Mouse (Mus musculus) ovary, adult 18-20 months (tissue): ENCODE measurements around the gene Pga5.

Experiments used
- DNase-seq: peaks from one replicate; pipeline ENCODE4 v3.0.0; 2022; ENCODE audit warnings: low spot score, mixed read lengths

Gene Pga5

DNA sequence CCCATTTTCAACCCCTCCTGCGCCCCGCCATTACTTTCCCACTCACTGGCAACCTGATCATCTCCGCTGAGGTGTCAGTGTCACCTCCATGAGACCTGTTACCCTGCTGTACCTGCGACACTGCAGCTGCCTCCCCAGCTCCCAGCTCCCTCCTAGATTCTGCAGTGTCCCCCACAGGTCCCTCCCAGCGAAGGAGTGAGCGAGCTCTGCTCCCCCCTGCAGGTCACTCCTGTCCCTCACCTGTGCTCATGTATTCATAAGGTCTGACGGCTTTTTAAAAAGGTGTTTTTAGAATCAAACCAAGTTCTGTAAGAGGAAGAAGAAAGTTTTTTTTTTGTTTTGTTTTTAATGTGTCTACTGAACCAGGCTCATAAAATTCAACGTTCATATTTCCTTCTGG lies 24.3 kb upstream of the Pga5 start:
- DNase-seq, result no peak

DNA sequence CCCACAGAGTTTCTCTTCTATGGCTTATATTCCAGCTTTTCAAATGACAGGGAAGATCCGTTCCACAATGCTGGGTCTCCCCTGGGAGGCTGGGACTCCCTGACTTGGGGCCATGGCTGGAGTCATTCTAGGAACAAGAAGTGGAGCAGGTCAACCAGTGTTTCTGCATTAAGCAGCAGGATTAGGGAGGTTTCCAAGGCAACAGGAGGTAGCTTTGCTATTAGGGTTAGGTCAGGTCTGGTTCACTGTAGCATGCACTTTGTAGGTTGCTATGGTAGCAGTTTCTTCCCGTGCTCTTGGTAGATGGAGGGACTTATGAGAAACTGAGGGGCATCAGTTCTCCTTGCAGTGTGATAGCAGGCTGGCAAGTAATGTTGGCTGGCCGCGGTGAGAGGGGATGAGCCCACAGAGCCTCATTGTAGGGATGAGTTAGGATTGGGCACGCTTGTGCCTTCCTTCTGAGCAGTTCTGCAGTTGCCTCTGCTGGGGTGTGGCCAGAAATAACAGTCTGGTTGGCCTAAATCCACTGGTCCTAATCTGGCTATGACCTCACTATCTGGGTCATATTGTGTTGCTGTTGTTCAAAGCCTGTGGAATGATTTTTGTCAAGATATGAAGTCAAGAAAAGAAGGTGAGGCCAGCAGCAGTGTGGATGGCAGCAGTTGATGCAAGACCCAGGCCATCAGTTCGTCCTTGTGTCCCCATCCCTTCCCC lies 23.3 kb upstream of the Pga5 start:
- no peak for DNase-seq

DNA sequence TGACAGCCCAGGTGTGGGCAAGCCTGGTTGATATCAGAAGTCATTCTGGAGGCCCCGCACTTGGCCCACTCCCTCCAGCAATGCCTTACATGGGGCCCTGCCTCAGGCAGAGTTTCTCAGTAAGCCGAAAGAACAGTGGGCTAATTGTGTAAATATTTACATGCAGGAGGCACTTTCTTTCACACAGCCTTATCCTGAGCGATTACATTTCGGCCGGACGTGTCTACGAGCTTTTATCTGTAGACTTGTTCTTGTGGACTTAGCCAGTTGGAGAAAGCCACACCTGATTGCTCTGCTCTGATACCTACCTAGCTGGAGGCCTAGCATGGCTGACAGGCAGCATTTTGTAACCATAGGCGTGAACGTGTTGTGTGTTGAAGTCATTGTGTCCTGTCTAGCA lies 22.0 kb upstream of the Pga5 start:
- no peak for DNase-seq

DNA sequence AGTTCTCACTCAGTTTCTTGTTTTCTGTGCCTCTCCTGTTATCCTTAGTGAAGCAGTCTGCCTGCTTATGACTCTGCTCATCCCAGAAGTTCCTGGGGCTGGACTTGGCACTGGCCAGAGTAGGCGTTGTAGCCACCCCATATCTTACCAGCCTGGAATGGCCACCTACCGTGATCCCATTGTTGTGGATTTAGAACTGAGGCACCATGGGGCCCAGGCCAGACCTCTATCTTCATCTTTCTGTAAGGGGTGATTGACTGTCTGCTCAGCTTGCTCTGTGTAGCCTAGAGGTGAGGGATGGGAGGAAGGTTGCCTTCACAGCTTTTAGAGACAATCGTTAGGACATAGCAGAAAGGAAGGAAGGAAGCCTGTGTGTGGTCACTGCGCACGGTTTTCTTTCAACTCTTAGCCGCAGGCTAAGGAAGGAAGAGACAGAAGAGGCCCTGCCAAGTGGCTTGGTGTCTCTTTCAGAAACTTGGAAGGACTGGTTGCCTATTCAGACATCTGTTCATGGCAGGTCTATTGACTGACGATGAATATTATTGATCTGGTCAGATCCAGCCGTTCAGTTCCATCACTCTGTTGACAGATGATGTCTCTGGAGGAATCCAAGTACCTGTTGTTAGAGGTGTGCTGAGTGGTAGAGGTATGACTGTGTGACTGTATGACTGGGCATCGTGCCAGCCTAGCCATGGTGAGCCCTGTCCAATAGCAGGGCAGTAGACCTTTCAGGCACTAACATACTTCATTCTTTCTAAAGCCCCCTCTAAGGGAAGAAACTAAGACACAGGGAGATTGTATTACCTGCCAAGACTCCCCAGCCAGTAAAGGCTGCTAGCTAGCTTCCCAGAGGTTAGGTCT lies 20.5 kb upstream of the Pga5 start:
- no peak for DNase-seq

DNA sequence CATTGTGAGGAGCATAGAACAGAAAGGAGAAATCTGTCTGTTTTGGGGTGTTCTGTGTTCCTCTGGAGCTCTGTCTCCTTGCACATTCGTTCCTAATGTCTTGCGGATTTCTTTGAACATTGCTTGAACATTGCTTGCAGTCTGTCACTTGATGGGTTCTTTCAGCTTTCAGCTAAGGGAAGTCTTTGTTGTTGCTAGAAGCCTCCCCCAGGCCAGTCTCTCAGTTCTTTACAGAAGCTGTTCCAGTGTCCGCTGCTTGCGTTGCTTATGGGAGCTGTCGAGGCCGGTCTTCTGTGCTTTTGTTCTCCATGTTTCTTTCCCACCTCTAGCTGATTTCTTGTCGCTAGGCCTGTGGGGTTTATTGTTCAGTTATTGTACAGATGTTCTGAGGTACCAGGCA lies 17.9 kb upstream of the Pga5 start:
- no peak for DNase-seq

DNA sequence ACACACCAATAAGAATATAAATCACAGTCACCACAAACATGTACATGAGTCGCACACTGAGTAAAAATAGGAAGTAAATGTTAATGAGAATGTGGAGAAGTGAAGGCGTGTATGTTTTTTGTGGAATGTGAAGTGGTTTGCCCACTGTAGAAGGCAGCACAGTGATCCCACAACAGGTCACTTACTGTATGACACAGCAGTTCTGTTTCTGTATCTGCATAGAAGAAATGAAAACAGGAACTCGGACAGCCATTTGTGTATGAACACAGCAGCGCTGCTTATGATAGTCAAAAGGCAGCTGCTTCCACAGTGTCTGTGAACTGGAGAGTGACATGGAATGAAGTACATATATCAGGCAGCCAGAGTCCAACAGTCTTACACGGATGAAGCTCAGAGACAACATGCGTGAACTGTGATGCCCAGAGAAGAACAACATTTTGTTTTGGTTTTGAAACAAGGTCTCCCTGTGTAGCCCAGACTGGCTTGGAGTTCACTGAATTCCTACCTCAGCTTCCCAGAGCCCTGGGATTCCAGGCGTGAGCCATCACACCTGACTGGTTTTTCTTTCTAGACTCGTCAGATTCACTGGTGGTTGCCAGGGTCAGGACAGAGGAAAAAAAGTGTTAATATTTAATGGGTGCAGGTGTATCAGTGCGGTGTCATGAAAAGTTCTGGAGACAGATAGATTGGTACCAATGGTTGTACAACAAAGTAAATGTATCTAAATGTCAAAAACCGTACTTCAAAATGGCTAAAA lies 16.2 kb upstream of the Pga5 start:
- DNase-seq, result no peak

DNA sequence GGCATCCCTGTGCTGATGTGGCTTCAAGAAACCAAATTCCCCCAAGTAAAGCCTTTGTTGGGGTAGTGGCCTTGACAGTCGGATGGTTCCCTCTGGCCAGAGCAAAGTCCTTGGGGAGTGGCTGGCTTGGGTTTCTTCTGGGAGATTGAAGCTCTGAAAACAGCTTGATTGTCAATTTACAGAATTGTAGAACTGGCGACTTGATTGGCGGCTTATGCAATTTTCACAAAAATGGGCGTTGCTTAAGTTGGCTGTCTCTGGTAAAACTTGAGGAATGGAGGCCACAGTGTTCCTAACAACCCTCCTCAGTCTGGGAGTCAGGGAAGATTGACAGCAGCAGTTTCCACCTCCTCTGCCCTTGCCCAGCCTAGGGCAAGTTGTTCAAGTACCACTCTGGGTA lies 14.5 kb upstream of the Pga5 start:
- no peak for DNase-seq

DNA sequence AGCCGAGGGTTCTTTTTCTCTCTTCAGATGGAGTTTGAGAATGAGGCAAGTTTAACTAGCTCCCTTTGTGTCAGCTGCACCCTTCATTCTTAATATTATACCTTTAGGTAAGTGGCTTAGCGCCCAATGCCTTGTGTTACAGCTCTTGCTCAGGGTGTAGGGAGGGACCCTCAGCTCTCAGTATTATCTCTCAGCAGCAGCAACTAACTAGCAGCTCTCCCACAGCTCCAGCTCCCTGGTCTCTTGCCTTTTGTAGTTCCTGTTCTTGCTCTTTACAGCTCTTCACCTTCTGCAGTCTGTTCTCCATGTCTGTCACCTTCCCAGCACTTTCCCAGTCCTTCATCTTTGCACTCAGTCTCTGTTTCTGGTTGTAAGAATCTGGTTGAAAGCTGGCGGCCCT lies 13.8 kb upstream of the Pga5 start:
- no peak for DNase-seq

DNA sequence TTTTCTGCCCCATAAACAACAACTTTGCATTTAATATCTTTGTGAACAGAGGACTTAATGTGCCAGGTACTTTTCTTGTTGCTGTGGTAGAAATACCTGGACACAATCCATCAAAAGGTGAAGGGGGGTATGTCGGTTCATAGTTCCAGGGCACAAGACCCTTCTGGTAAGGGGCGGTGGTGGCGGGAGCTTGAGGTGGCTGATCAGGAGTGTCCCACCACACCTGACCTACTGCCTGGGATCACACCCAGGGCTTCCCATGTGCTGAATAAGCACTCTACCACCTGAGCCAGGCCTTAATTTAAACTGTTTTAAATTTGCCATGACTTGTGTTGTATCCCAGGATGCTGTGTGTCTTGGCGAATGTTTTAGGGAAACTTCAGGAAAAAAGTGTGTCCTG lies 13.2 kb upstream of the Pga5 start:
- no peak for DNase-seq

DNA sequence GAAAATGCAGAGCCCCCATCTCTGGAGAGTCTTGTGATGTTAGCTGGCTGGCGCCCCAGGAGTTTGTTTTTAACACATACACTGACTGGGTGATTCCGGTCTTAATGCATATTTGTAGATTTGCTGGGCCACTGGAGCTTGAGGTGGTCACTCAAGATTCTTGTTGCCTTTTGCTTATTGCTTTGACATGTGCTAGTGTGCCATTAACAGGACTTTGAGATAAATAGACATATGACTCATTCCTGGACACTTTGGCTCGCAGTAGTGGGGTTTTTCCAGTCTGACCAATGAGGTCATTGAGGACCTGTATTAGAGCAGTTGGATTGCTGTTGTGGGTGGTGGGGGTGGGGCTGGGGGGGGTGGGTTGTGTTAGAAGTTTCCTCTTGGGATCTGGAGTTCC lies 12.5 kb upstream of the Pga5 start:
- DNase-seq, result no peak

DNA sequence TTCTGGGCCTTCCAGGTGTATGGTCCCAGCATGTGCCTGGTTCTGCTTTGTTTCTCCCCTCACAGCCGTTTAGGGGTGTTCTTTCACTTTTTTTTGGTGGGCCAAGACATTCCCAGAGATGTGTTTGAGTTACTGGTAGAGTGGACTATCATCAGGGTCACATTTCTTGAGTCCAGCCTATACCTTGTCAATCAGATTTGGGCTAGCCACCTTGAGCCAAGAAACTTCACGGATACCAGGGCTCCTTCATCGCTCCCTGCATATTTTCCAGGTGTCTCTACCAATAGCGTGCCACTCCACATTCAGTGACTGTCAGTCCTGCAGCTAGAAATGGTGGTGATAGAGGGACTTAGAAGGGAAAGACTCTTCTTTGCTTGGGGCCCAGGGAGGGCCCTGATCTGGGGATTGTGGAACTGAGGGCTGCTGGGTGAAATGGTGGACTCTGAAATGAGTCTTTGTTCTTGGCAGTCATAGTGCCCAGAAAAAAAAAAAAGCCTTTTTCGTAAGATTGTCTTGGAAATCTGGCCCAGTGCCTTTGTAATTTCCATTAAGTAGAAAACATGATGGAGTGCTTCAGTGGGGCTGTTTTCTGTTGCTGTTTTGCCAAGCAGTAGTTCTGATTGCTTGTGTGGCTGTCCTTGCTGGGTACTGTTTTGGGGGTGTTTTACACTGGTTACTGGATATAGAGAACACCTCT lies 11.7 kb upstream of the Pga5 start:
- no peak for DNase-seq

DNA sequence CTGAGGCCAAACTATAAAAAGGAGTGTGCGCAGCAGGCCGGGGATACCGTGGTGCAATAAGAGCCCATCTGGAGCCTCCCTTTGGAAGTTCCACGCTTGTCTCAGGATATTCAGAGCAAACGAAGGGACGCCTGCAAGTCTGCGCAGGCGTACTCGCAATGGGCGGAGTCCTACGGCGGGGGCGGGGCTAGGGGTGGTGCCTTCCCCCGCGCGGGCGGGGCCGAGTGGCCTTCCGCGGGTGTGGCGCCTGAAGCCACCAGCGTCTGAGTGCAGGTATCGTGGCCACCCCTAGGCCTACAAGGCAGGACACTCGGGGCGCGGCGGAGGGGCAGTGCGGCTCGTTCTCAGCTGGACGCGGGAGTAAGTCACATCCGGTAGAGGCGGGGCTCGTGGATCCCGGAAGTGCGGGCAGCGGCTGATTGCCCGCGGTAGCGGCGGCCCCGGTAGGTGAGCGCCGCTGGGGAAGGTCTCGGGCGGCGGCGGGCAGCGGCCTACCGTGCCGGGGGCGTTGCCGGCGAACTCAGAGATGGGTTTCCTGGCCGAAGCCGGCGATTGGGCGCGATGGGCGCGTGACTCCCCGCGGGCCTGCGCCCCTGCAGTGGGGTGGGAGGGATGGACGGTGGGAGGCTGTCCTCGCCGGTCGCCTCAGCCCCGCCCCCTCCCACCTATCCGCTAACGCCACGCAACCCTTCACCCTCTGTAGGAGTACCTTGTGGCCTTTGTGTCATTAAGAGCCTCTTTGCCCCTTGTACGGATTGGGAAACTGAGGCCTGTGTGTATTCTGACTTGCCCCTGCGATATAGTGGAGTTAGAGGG lies 10.9 kb upstream of the Pga5 start, which contains the start of gene Vps37c:
TSS of gene Vps37c (plus strand) at position 199 of the 816 bp plus-strand sequence.
- DNase-seq, result peak; percentile 87

DNA sequence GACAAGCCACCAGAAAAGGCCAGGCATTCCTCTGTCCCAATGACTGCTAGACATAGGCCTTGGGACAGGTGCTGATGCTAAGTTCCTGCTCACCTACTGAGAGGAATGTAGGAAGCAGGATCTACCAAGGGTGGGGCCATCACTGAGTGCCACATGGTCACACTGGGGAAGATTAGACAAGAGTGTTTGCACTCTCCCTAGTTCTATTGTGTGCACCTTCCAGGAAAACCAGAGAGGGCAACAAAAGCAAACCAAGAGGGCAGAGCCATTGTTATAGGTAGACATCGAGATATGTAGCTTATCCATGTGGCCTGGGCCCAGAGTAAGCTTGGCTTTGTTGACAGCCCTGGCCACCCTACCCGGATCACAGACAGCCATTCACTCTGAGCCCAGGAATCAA lies 7.9 kb upstream of the Pga5 start:
- DNase-seq, result no peak

DNA sequence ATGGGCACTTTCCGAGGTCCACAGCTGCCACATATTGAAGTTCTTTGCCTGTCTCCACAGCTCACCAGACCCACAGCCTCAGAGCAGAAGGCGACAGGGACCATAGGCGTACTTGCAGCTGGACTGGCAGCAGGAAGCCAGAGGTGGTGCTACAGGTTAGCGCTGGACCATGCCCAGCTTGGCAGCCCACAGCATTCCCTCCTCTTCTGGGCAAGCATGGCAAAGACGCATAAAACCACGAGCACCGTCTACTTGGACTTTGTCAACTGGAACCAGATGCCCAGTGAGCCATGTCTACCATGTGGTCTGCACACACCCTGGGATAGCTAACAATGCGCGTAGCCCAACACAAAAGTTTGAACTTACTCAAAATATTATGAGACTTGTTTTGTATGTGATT lies 7.2 kb upstream of the Pga5 start:
- DNase-seq, result no peak

DNA sequence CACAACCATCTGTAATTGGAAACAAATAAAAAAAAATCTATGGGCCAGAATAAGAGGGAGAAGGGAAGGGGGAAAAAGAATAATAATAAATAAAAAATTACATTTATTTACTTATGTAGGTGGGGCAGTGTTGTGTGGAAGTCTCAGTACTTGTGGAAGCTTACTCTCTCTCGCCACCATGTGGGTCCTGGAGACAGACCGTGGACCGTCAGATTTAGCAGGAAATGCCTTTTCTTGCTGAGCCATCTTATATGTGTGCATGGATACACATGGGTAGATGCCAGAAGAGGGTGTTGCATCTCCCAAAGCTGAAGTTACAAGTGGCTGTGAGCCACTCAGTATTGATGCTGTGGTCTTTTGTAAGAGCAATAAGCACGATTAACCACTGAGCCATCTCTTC lies 3.7 kb upstream of the Pga5 start:
- DNase-seq, result no peak

DNA sequence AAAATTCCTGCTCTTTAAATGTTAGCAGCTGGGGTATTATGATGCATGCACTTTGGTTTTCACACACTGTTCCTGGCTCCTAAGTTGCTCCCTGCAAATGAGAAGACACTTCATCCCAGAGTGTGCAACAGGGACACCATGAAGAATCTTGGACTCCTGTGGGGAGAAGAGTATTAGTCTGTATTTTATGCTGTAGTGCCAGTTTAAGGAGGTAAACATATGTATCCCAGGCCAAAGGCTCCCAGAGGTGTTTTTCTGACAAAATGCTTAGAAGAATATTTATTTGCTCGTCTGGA lies 849 bp upstream of the Pga5 start:
- no peak for DNase-seq

DNA sequence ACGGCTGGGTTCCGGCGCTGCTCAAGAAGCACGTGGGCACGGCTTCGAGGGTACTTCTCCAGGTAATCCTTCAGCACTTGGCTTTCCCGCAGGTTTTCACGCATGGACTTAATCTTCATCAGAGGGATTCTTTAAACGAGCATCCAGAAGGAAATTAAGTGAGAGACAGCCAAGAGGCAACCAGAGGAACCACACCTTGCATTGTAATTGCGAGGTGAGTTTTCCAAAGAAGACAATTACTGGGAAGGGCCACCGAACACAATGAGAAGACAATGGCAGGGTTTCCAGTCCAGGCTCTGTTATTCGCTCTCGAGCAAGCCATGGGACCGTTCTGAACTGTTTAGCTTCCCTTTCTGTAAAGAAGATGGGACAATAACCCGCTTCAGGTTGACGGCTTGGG lies 1.2 kb downstream of the Pga5 start:
- no peak for DNase-seq

DNA sequence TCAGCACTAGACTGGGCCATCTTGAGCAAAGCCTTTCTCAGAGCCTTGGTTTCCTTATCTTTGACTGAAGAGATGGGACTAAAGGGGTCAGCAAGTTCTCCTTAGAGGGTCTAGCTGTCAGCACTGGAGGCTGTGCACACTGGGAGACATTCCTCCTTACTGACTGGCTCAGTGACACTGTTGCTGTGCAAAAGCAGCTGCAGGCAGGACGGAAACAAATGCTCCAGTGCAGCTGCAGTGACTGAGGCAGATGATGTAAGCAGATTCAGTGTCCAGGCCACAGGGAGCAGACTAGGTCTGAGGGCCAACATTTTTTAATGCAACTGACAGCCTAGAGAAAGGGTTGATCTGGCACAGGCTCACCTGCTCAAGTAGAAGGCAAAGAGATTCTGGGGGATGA lies 4.6 kb downstream of the Pga5 start:
- DNase-seq, result no peak

DNA sequence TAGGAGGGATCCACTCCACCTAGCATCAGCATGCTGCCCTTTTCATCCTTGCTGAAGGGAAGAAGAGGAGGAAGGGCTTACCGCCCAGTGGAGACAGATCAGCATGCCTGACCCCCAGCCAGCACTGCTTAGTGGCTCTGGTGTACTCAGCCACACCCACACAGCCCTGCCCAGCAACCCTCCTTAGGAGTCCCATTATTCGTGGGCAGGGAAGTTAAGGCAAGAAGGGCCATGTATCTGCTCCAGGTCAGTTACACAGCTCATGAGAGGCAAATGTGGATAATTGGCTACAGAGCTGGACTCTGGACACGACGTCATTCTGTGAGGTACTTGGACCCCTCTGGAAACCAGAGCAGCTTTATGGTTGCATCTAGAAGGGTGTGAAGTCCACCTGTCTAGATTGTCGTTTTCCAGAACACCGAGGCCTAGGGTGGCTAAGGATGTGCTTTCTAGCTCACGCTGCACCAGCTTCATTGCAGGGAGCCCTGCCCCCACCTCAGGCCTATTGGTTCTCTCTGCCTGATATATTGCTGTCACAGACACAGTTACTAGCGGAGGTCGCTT lies 5.9 kb downstream of the Pga5 start:
- DNase-seq, result no peak

DNA sequence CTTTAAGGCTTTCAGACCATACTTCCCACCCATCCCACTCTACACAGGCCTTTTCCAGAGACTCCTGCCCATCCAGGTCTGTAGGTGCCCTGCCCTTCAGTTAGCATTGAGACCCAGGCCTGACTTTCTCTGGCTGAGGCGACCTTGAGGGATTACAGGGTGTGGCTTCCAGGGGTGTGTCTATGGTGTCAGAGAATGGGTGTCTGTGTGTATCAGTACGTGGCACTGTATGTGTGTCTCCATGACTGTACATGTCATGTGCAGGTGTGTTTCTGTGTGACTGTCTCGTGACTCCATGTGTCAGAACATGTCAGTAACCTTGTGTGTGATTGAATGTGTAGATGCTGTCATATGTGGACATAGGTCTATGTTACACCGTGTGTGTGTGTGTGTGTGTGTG lies 6.6 kb downstream of the Pga5 start:
- DNase-seq, result no peak

DNA sequence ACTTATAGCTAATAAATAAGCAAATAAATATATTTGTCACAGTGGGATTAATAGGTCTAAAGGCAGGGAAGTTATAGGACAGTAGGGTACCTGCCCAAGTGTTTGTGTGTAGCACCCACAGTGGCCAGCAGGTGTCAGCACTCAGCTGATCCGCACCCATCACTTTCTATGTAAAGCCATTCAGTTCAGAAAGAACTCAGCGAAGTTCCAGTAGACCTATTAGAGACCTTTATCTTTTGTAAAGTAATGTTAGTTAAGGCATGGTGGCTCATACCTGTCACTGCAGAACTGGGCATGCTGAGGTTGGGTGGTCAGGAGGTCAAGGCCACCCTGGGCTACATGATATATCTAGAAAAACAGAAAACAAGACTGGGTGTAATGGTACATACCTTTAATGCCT lies 12.4 kb downstream of the Pga5 start:
- DNase-seq, result no peak
